Mouse (Mus musculus) liver, postnatal 0 days (tissue): ENCODE measurements at regions not wholly inside any gene's neighbourhood (a gene's known extent, or its start where the extent isn't known, plus 50 kb on each side); places are given as distances from the start of the nearest gene placed in this dataset.

Experiments used
- ATAC-seq: fragments of 200-750 bp; cut with Nextera tagmentation; 2 replicates; pipeline ENCODE4 v1.8.0; 2017; ENCODE audit warnings: mild to moderate bottlenecking, moderate library complexity
- DNase-seq: peaks from one replicate; pipeline ENCODE4 v3.0.0-alpha.2; 2016
- H3K27ac ChIP-seq: fragments of 300-500 bp; sonication (generic); 2 replicates; pipeline ENCODE4 v1.5.1; 2014; ENCODE audit warnings: antibody characterized with exemption, moderate library complexity, mild to moderate bottlenecking, low read depth
- H3K27me3 ChIP-seq: fragments of 300-500 bp; sonication (generic); 2 replicates; pipeline ENCODE4 v1.6.1; 2014; ENCODE audit warnings: low read length, control low read depth, mixed read lengths; ENCODE audit not compliant: insufficient read depth
- H3K36me3 ChIP-seq: fragments of 300-500 bp; sonication (generic); replicated peaks from 2 replicates; pipeline ENCODE4 v1.6.1; 2014; ENCODE audit warnings: mild to moderate bottlenecking, control low read depth, low read length, moderate library complexity, mixed read lengths; ENCODE audit not compliant: insufficient read depth
- H3K4me1 ChIP-seq: fragments of 300-500 bp; sonication (generic); 2 replicates; pipeline ENCODE4 v1.6.1; 2014; ENCODE audit warnings: antibody characterized with exemption, mild to moderate bottlenecking, control low read depth; ENCODE audit not compliant: insufficient read depth
- H3K4me2 ChIP-seq: fragments of 300-500 bp; sonication (generic); 2 replicates; pipeline ENCODE4 v1.6.1; 2014; ENCODE audit warnings: low read depth, mild to moderate bottlenecking, low read length, moderate library complexity, mixed read lengths
- H3K4me3 ChIP-seq: fragments of 300-500 bp; sonication (generic); 2 replicates; pipeline ENCODE4 v1.5.1; 2014; ENCODE audit warnings: low read depth, low read length
- H3K9ac ChIP-seq: fragments of 300-500 bp; sonication (generic); replicated peaks from 2 replicates; pipeline ENCODE4 v1.6.1; 2014; ENCODE audit warnings: mild to moderate bottlenecking, moderate library complexity
- H3K9me3 ChIP-seq: fragments of 300-500 bp; sonication (generic); 2 replicates; pipeline ENCODE4 v1.6.1; 2016; ENCODE audit warnings: mild to moderate bottlenecking, control low read depth, low read length, mixed read lengths
- CTCF ChIP-seq: sonication (generic); IDR thresholded peaks from 2 replicates; pipeline ENCODE4 v1.5.1; 2016; ENCODE audit warnings: antibody characterized with exemption, low read depth
- EP300 ChIP-seq: IDR thresholded peaks from 2 replicates; pipeline ENCODE4 v1.6.1; 2016; ENCODE audit warnings: antibody characterized with exemption, low read depth, mild to moderate bottlenecking
- WGBS: fragments of 180-500 bp; shearing (Covaris S2); extraction: QIAGEN DNeasy Blood & Tissue Kit; methylation state at CpG from one replicate; pipeline ENCODE4 v1.1.7; 2014; ENCODE audit not compliant: insufficient replicate concordance; 5-methylcytosine and 5-hydroxymethylcytosine counted together

DNA sequence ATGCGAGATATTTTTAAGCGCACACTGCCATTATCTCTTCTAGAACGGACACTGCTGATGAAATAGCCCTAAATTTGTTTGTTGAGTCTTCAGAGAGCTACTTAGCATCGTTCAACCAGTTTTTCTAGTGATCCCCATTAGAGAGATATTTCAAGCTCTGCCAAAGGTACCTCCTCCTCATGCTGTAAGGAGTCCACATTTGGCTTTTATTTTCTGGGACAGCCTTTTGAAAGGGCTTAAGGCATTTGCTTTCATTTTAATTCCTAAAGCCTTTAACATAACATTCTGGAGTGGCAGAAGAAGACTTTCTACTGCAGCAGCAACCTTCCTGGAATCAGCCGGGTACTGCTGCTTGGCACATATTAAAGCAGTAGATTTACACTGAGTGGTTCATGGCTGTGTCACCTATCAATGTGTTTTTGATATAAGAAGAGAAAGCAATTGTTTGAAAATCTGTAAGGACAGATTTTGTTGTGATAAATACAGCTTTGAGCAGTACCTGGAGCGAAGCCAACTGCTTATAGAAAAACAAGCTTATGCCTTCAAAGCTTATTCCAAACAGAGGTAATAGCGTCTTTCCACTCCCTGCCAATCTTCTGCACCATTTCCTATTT, 267.5 kb upstream of the Dcn start:
- Histone ChIP-seq H3K9me3 (no peaks in the 10 kb centered on the region), H3K9ac (no peak overlapping the region), H3K4me1 (no peaks in the 10 kb centered on the region), H3K4me2 (no peak overlapping the region), H3K27me3 (no peaks in the 10 kb centered on the region), H3K27ac (no peak overlapping the region), H3K36me3 (no peaks in the 10 kb centered on the region), H3K4me3 (no peak overlapping the region)
- 68% methylated on average over 7 of the region's 7 CpGs for WGBS
- DNase-seq (no peak), ATAC-seq (no peak)
- TF ChIP-seq CTCF (no peak), EP300 (no peak)

DNA sequence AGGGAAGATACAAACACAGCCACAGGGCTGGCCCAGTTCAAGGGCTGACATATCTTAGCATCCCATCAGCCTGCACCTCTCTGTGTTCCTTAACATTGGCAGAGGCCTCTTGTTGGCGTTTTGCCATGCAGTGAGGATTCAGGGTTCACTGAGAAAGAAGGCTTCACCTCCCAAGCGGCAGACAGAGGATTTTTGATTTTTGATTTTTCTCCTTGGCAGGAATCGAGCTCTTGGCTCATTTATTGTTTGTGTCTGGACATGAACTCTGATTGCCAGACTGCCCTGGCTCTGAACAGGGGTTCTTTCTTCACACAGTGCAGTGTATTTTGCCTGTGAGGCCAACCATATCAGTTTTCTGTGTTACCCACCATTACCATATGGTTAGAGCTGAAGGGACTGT, 259.9 kb upstream of the Dcn start:
- ATAC-seq (no peak), DNase-seq (no peak)
- no peak overlapping the region for H3K4me3 ChIP-seq
- H3K27ac ChIP-seq, result no peak overlapping the region
- H3K4me2 ChIP-seq, result no peak overlapping the region
- no peaks in the 10 kb centered on the region for H3K4me1 ChIP-seq
- H3K9ac ChIP-seq, result no peak overlapping the region
- no peaks in the 10 kb centered on the region for H3K9me3 ChIP-seq
- H3K36me3 ChIP-seq, result no peaks in the 10 kb centered on the region
- TF ChIP-seq EP300 (no peak), CTCF (no peak)
- WGBS, result 63% methylated on average over 3 of the region's 3 CpGs
- H3K27me3 ChIP-seq, result no peaks in the 10 kb centered on the region

DNA sequence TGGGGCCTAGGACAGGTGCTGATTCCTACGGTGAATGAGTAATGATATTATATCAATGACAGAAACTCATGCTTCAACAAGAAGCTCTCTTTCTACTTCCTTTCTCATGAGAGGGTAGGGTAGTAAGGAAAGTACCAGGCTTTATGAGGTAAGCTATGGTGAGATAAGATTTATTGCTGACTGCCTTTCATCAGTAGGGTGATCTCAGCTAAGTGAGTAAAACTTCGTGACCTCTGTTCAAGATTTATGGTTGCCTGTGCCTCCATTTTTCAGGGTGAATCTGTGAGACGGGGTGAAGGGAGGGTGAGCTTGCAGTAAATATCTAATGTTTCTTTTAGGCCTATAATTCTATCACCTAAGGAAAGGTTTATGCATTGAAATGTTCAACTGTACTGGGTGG, 259.0 kb upstream of the Dcn start:
- Histone ChIP-seq H3K4me2 (no peak overlapping the region), H3K36me3 (no peaks in the 10 kb centered on the region), H3K4me1 (no peaks in the 10 kb centered on the region), H3K27ac (no peak overlapping the region), H3K4me3 (no peak overlapping the region), H3K9ac (no peak overlapping the region), H3K9me3 (no peaks in the 10 kb centered on the region), H3K27me3 (no peaks in the 10 kb centered on the region)
- TF ChIP-seq CTCF (no peak), EP300 (no peak)
- no peak for ATAC-seq
- 81% methylated on average over 3 of the region's 3 CpGs for WGBS
- DNase-seq, result no peak

DNA sequence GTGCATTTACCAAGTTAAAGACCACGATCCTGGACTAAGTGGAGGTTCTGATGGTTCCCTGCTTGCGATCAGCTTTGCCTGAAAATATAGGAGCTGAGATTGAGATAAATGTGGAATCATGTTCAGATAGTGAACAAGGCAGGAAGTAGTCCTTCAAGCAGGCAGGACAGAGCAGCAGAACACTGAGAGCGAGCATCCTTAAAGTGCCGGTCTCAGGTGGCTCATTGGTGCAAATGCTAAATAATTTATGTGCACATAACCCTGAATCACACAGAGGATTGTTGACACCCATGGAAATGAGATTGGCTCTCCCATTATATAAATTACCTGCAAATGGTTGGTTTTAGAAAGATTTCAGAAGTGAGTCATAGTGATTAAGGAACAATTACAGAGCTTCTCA, 243.8 kb upstream of the Dcn start:
- TF ChIP-seq EP300 (no peak), CTCF (no peak)
- Histone ChIP-seq H3K4me2 (no peak overlapping the region), H3K9me3 (no peaks in the 10 kb centered on the region), H3K4me3 (no peak overlapping the region), H3K27ac (no peak overlapping the region), H3K36me3 (no peaks in the 10 kb centered on the region), H3K9ac (no peak overlapping the region), H3K27me3 (no peaks in the 10 kb centered on the region), H3K4me1 (no peaks in the 10 kb centered on the region)
- no peak for ATAC-seq
- 82% methylated on average over 4 of the region's 4 CpGs for WGBS
- DNase-seq, result no peak

DNA sequence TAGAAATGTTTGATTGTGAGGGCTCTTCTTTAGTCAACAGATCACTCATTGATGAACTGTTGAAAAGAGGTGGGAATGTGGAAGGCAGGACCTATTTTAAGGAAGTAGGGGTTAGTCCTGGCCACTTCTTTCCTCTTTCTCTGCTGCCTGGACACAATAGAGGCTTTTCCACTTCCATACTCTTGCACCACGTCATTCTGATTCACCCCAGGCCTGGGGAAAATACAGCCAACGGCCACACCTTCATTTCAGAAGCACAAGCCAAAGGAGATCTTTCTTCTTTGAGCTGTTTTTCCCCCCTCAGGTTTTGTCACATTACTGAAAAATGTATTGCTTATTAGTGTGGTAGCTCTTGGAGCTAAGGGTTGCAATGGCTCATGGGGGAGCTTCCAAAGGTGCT, 237.9 kb upstream of the Dcn start:
- H3K4me3 ChIP-seq, result no peak overlapping the region
- ATAC-seq, result no peak
- H3K27ac ChIP-seq, result no peak overlapping the region
- WGBS, result 51% methylated on average over 2 of the region's 2 CpGs
- TF ChIP-seq CTCF (no peak), EP300 (no peak)
- no peaks in the 10 kb centered on the region for H3K4me1 ChIP-seq
- H3K9me3 ChIP-seq, result no peaks in the 10 kb centered on the region
- no peaks in the 10 kb centered on the region for H3K36me3 ChIP-seq
- no peaks in the 10 kb centered on the region for H3K27me3 ChIP-seq
- no peak for DNase-seq
- H3K4me2 ChIP-seq, result no peak overlapping the region
- H3K9ac ChIP-seq, result no peak overlapping the region

DNA sequence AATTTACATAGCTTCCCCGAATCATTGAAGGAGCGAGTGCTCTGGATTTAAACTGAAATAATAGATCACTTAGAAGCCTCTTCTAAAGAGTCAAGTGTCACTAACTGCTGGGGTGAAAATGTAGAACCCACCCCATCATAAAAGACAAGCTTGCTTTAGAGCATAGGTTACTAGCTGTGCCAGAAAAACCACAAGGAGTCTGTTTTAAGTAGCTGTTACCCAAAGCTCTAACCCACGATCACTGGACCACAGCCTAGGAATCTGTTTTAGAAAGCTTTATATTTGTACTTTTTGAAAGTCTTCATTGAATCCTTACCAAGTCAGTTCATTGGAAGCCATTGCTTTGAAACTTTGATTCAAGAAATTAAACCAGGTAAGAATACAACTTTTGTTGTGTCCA, 233.7 kb upstream of the Dcn start:
- Histone ChIP-seq H3K4me3 (no peak overlapping the region), H3K9ac (no peak overlapping the region)
- WGBS, result 74% methylated on average over 3 of the region's 3 CpGs

DNA sequence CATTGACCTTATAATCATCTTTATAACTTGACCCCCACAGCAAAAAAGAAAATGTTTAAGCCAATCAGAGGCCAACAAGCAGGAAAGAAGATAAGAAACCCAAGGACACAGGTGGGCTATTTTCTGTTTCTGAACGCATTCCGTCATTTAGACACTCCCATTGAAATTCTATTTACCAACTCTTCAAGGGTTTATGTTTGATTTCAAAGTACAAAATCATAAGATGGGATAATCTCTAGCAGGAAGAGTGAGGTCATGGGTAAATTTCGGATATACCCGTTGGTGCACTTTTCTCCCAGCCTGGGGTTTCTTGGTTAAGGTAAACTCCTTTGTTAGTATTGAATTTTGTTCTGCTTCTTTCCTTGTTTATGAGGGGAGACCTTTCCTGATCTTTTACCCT, 230.9 kb upstream of the Dcn start:
- ATAC-seq (no peak), DNase-seq (no peak)
- no peak for TF ChIP-seq EP300
- TF ChIP-seq CTCF, result no peak
- H3K4me1 ChIP-seq, result no peaks in the 10 kb centered on the region; the same call in 1 of the 2 replicates
- H3K36me3 ChIP-seq, result no peaks in the 10 kb centered on the region
- no peak overlapping the region for H3K4me2 ChIP-seq
- no peak overlapping the region for H3K9ac ChIP-seq
- H3K9me3 ChIP-seq, result no peaks in the 10 kb centered on the region
- H3K27ac ChIP-seq, result no peak overlapping the region
- no peaks in the 10 kb centered on the region for H3K27me3 ChIP-seq
- WGBS, result 68% methylated on average over 4 of the region's 4 CpGs
- no peak overlapping the region for H3K4me3 ChIP-seq

More for the DNA sequence above, 233.7 kb upstream of the Dcn start:
- TF ChIP-seq EP300 (no peak), CTCF (no peak)
- H3K9me3 ChIP-seq, result no peaks in the 10 kb centered on the region
- DNase-seq, result no peak
- no peaks in the 10 kb centered on the region for H3K27me3 ChIP-seq
- no peak for ATAC-seq
- no peaks in the 10 kb centered on the region for H3K36me3 ChIP-seq
- no peak overlapping the region for H3K27ac ChIP-seq
- no peaks in the 10 kb centered on the region; the same call in 1 of the 2 replicates for H3K4me1 ChIP-seq
- no peak overlapping the region for H3K4me2 ChIP-seq
